Mouse (Mus musculus) urinary bladder, adult 18-20 months (tissue): ENCODE results near the gene Phc2.

ENCODE experiments used
- DNase-seq, 2 experiments: peaks; one replicate each; pipeline ENCODE4 v3.0.0; 2022; ENCODE audit warnings: low spot score in 2 of 2, mixed read lengths in 2 of 2

Gene Phc2

GRCm38 (mm10) chr4:128742379-128742970 is 88.0 kb downstream of the Phc2 start:
- DNase-seq, result no peak

GRCm38 (mm10) chr4:128743031-128743626 is 88.6 kb downstream of the Phc2 start:
- DNase-seq, result no peak

- DNase-seq, result no peak
These were observed 90.7 kb downstream of the Phc2 start for GRCm38 (mm10) chr4:128745160-128745559.

- no peak for DNase-seq
These were observed 93.2 kb downstream of the Phc2 start for GRCm38 (mm10) chr4:128747614-128748270.

GRCm38 (mm10) chr4:128748309-128748708 is 93.8 kb downstream of the Phc2 start:
- DNase-seq, result no peak

GRCm38 (mm10) chr4:128751006-128751405 is 96.5 kb downstream of the Phc2 start:
- no peak for DNase-seq

- DNase-seq, result no peak
These were observed 97.7 kb downstream of the Phc2 start for GRCm38 (mm10) chr4:128752031-128752757.

- DNase-seq, result no peak
These were observed 99.1 kb downstream of the Phc2 start for GRCm38 (mm10) chr4:128753571-128753970.

GRCm38 (mm10) chr4:128755064-128755463 is 100.6 kb downstream of the Phc2 start, which contains the start of gene A3galt2:
Gene A3galt2, plus strand, starts transcription at chr4:128755364.
- DNase-seq, result no peak

GRCm38 (mm10) chr4:128755900-128756299 is 101.4 kb downstream of the Phc2 start:
- DNase-seq, result no peak

GRCm38 (mm10) chr4:128759214-128759613 is 104.7 kb downstream of the Phc2 start:
- no peak for DNase-seq

GRCm38 (mm10) chr4:128760029-128760428 is 105.5 kb downstream of the Phc2 start:
- DNase-seq, result no peak

GRCm38 (mm10) chr4:128766929-128767328 is 112.4 kb downstream of the Phc2 start:
- DNase-seq, result no peak

- DNase-seq, result peak in 1 of 2 experiments; percentile 21
These were observed 113.6 kb downstream of the Phc2 start for GRCm38 (mm10) chr4:128768120-128768519.

GRCm38 (mm10) chr4:128769569-128770355 is 115.3 kb downstream of the Phc2 start:
- no peak for DNase-seq

GRCm38 (mm10) chr4:128770698-128771097 is 116.2 kb downstream of the Phc2 start:
- no peak for DNase-seq

- no peak for DNase-seq
These were observed 119.3 kb downstream of the Phc2 start for GRCm38 (mm10) chr4:128773820-128774219.

GRCm38 (mm10) chr4:128774467-128774866 is 120.0 kb downstream of the Phc2 start:
- DNase-seq, result no peak

- DNase-seq, result peak; percentile 40 to 84
These were observed 122.2 kb downstream of the Phc2 start for GRCm38 (mm10) chr4:128776568-128777289.

GRCm38 (mm10) chr4:128777593-128777992 is 123.1 kb downstream of the Phc2 start:
- DNase-seq, result no peak

- DNase-seq, result no peak
These were observed 127.5 kb downstream of the Phc2 start for GRCm38 (mm10) chr4:128782037-128782436.
